Mouse (Mus musculus) spleen, postnatal 14 days (tissue): Measurements from ENCODE around the gene Teddm1a.
A peak's percentile ranks its signal among the peaks of the same experiment; 100 is the strongest.
"Not testable (repeated sequence)": the region's sequence is repeated elsewhere in the genome, so short reads cannot be mapped to it uniquely, and the experiment has no call there.

Experiments used
- DNase-seq, 2 experiments: peaks; one replicate each; pipeline ENCODE4 v3.0.0; 2021 to 2022; ENCODE audit warnings: low spot score in 2 of 2

Gene Teddm1a

DNA sequence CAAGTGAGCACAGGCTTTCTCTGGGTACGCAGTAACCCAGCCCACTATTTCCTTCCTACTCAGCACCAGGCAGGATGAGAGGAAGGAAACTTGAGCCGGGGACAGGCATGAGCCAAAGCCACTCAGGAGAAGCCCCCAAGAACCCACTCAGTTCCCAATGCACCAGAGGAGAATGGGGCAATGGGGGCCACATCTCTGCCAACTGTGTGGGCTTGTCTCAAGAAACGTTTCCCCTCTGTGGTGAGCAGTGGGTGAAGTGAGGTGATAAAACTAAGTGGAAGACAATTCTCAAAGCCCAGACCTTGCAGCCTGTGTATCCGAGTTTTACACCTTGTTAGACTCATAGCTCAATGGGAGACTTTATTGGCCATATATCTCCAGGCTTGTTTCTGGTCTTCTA is at the start of gene Teddm1a:
Teddm1a (plus strand) TSS at position 301 of the 400 bp plus-strand sequence.
- no peak for DNase-seq

DNA sequence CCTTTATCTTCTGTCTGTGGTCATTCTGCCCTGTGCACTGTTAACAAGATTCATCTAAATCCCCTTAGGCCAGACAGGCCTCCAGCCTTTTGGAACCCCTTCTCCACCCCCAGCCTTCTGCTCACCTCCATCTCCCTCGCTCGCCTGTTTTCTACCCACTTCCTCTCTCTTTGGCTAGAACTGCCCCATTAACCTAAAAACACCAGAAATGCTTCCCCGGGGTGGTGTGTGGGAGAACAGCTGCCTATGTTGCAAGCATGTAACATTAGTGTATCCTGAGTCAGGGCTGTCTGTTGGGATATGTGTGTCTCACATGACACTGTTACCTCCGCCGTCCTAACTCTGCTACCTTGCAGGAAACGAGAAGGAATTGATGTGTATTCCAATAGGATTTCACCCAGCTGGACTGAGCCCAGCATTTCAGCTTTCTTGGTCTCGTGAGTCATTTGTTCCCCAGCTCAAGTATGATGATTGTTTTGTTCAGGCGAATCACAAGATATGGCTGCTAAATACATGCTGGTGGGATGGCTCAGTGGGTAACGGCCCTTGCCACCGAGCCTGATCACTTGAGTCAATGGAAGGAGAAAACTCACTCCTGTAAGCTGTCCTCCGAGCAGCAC is 49.3 kb upstream of the Teddm1a start:
- DNase-seq = no peak

DNA sequence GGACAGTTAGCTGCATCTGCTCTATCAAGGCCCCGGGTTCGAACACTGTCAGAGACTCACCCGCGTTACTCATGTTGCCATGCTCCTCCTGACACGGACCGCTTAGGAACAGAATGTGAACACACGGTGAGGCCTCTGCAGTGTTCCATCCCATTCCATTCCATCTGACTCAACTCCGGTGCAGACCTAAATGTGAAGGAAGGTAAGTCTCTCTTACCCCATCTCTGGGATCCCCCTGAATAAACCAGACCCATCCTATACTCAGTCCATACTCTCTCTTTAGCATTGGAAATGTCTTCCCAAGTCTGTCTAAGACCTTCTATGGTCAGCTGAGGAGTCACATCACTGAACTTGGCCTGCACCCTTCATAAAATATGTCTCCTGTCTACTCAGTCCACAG is 47.5 kb upstream of the Teddm1a start, which contains the start of gene Rgsl1:
Rgsl1 (minus strand) TSS at position 101 of the 400 bp plus-strand sequence.
- DNase-seq = no peak

DNA sequence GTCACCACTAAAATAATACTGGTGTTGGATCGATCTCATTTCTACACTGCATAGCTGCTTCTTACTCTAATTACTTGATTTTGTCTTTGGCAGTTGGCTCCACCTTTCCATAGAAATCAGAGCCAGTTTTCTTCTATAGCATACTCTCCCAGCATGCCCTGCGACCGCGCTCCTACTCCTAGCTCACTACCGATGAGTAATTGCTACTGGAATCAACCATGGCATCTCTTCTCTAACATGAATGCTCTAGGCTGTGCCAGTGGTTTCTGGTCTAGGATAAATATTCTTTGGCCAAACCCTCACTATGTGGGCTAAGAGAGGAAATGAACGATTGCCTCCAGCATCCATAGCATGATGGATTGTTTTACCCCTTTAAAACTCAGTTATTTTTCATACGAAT is 45.1 kb upstream of the Teddm1a start:
- no peak for DNase-seq

DNA sequence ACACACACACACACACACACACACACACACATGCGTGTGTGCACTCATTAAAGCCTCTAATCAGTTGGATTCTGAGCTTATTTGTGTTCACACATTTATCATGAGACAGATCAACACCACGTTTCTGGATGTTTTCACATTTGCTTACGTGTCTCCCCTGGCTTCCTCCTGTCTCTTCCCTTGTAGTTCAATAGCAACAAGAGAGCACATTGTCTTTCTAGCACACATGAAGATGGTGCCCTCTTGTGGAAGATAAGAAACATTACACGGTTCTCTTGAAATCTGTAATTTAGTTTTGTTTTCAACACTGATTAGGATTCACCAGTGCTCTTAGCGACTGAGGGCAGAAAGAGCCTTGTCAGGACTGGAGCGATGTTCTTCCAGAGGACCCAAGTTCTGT is 44.7 kb upstream of the Teddm1a start:
- DNase-seq = no peak

DNA sequence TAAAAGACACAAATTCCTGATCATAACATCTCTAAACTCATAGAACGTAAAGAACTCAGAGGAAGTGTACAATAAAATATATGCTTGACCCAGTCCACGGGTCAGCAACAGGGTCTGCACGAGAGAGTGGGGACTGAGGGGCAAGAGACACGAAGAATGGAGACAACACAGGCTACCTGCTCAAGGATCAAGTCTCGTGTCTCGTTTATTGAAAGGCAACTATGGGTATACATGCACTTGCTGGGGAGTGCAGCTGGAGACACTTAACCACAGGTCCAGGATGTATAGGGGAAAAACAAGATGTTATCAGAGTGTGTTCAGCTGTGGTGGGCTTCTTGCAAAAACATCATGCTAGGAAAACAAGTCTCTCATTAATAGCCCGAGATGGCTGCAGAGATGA is 38.8 kb upstream of the Teddm1a start:
- DNase-seq = not testable (repeated sequence)

DNA sequence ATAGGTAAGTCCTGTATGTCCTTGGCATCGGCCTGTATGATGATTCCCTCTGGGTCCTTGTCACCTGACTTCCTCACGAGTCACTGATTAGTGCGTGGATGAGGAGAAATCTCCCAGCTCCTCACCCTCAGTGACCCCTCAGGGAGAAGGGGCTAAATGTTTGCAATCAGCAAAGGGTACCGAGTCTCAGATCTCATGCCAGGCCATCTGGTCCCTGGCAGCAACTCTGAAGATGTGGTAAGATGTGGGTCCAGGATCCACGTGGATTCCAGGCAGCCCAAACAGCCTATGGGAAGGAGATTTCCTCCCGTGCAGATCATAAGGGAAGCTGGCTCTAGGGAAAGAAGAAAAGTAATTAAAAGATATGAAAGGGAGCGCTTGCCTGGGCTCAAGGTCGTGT is 35.6 kb upstream of the Teddm1a start:
- no peak for DNase-seq

DNA sequence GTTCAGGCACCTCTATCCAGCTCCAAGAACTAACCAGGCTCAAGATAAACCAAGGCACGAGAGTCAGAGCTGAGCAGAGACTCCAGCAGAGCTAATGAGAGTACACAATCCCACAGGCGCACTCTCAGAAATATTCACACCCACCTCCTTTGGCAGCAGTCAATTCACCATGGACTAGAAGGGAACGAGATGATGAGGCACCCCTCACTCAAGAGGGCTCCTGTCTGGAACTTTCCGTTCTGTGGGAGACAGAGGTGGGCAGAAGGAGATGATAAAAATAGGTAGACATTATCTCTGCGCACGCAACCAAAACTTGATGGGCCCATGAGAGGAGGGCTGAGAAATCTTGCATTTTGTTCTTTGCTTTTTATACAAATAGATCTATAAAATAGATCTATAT is 17.5 kb upstream of the Teddm1a start, which contains the start of gene Teddm1b:
Teddm1b (plus strand) TSS at position 301 of the 400 bp plus-strand sequence.
- no peak for DNase-seq

DNA sequence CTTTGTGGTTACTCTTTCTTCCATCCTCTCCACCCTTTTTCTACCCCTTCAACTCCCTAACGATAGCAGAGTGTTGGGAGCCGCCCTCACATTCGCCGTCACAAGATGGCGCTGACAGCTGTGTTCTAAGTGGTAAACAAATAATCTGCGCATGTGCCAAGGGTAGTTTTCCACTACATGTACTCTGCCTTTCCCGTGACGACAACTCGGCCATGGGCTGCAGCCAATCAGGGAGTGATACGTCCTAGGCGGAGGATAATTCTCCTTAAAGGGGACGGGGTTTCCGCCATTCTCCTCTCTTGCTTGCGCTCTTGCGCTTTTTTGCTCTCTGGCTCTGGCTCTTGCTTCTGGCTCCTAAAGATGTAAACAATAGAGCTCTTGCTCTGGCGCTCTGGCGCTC is 11.2 kb upstream of the Teddm1a start:
- peak in 1 of 2 experiments; percentile 15 for DNase-seq

DNA sequence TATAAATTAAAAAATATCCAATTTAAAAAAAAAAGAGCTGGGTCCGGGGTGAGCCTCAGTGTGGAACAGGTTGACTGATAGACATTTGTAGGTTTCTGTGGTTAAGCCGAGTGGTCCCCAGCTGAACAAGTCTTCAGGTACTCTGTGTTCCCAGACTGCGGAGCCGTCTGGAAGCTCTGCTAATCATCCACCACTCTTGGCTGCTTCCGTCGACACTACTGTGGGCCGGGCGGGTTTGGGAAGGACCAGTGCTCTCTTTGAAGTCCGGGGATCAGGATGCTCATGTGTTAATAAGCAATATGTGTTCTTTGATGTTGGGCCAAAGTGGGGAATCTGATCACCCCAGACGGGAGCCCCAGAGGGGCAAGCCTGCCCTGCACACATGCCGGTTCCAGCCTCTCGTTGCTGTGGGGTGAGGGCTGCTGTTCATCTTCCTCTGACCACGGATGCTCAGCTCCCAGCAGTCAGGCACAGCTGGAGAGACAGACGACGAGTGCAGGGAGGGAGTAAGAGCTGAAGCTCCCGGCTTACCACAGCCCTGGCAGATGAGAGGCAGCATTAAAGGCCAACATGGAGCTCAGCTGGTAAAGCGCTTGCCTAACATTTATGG is 5.4 kb upstream of the Teddm1a start:
- DNase-seq = no peak

DNA sequence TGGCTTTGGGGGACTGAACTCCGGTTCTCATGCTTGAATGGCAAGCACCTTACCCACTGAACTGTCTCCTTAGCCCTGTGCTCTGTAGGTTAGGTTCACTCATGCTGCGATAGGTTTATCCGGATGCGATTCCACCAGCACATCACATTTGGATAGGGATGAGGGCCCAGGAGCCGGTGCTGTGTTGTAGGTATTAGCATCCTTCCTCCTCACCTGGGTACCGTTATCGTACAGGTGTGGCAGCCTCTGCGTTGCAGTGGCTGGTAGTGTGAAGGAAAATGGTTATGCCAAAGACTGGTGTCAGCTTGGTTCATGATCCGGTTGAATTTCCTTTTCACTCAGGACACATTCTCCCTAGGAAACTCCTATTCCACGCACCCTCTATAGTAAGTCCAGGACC is 1.4 kb upstream of the Teddm1a start:
- DNase-seq = no peak

DNA sequence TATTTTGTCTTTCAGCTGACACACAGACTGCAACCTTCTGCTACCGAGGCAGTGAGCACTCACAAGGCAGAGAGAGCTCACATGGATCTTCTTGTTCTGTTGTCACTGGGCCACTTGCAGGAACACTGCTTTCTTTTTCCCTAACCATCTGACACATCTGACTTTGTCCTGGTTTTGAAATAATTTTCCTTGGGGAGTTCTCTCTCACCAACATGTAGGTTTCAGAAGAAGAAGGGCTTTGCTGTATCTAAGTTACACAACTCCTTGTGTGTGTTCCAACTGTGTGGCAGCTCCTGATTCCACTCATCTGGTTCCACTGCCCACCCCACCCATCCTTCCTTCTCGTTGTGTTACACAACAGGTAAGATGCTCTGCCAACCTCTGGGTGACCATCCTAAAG is 2.2 kb downstream of the Teddm1a start:
- DNase-seq = no peak

DNA sequence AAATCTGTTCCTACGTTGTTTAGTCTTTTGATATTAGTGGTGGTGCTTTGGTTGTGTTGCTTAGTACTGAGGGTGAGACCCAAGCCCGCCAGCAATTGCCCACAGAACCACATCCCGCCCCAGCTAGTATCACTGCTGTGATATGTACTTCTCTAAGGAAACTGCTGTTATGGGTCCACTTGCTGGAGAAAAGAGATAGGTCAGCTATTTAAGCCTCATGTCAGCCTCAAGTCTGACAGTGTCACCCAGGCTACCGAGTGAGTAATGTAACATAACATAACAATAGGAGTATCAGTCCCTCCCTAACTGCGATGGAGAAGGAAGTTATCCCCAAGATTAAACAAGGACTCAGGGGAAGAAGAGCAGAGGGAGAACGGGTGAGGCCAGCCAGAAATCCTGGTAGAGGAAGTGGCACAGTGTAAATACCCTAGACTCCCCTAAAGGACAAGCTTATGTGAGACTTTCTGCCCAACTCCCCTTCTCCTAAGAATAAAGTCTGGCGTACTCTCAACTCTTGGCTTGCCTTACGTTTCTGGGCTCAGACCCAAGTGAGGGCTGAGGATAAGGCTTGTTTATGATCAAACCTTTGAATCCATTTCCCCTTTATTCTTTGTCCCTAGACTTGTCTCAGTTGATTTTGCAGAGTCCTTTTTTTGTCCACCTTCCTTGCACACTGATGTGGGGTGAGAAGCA is 2.8 kb downstream of the Teddm1a start:
- DNase-seq = no peak

DNA sequence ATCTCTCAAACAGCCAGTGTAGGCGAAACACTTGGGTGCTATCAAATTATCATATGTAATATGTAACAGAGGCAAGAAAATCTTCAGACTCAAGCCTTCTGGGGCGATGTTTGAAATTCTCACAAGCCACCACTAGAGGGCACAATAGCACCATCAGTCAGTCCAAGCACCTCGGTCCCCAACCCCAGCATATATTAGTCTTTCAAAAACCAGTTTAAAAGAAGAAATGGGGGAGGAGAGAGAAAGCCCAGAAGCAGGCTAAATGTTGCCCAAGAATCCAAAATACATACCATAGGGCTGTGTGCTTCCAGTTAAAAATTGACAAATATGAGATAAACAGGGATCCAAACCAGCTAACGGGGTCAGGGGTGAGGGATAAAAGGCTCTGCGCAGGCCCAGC is 3.4 kb downstream of the Teddm1a start:
- peak; percentile 33 to 60 for DNase-seq

DNA sequence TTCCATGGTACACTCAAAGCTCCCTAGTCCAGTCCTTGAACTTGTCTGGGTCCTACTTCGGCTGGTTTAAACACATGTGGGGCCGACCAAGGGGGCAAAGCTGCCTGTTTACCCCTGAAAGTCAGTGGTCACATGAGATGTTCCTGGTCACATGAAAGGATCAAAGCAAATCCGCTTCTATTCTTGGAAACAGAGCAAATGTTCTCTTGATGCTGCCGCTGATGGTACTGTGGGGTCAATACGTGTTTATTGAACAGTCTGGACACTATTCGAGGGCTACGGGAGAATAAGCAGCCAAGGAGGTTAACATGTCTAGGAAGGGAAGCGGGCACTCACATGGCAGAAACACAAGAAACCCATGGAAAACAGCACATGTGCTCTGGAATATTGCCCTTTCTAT is 5.7 kb downstream of the Teddm1a start:
- DNase-seq = no peak

DNA sequence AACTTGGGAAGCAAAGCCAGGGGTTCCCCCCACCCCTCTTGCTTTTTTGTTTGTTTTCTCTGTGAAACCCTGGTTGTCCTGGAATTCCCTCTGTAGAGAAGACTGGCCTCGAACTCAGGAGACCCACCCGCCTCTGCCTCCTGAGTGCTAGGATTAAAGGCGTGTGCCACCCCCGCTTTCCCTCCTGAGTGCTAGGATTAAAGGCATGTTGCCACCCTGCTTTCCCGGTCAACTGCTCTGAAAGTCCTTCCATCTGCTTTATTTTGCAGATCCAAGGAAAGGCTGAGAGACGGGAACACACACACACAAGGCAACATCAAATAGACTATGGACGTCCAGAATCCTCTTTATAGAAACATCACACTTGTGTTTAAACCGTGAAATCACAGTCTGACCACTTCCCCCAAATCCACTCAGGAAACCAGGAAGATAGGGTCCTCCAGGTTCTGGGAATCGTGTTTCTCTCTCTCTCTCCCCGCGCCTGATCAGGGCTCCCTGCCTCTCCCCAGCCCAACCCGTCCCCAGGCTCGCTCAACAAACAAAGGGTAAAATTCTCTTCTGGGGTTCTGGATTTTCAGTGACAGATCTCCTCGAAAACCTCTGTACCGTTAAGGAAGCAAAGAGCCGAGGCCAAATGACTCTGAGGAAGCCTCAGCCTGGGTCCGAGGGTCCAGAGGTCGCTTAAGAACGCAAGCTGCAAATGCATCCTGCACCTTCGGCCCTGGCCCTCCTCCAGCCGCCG is 7.6 kb downstream of the Teddm1a start:
- DNase-seq = no peak

DNA sequence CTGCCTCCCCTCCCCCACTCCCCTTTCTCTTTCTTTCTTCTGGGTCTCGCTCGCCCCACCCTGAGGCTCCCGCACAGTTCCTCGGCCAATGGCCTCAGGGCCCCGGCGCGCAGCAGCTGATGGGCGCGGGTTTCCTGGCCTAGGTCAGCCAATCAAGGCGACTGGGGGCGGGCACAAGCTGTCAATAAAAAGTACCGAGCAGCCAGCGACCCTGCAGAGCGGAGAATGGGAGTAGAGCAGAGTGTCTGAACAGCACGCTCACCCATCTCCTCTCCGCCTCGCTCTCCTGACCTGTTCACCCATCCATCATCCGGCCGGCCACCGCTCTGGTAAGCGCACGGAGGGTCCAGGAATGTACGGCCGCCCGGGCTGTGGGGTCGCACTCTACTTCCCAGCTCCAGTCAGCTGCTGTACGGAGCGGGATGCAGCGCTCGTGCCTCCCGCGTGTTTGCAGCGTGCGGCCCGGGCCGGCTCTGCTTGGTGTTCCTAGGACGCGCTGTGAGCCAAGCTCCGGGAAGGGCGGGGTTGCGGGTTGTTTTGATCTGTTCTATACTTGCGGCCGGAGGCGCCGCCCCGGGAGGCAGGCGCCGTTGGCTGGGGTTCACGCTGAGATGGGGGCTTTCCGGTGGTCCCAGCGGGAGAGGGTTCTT is 8.3 kb downstream of the Teddm1a start, which contains the start of the genes Glul and Teddm2:
Glul (plus strand) TSS at position 214 of the 650 bp plus-strand sequence.
Teddm2 (minus strand) TSS at position 498 of the 650 bp plus-strand sequence.
- DNase-seq = peak; percentile 85 to 91

DNA sequence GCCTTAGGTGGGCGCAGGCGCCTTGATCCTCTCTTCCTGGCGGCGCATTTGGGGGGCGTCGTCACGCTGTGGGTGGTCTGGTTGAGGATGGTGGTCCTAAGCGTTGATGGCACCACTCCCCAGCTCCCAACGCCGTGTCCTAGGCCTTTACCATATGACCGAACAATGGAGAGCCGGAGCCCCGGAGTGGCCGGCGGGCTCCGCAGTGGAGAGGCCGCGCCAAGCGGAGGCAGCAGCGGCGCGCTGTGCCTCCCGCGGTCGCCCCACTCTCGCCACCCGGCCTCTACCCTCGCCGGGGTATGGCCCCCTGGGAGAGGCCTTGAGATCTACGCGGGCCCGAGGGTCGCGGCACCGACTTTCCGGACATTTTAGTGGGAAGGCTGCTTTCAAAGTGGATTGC is 8.8 kb downstream of the Teddm1a start:
- DNase-seq = peak in 1 of 2 experiments; percentile 43

DNA sequence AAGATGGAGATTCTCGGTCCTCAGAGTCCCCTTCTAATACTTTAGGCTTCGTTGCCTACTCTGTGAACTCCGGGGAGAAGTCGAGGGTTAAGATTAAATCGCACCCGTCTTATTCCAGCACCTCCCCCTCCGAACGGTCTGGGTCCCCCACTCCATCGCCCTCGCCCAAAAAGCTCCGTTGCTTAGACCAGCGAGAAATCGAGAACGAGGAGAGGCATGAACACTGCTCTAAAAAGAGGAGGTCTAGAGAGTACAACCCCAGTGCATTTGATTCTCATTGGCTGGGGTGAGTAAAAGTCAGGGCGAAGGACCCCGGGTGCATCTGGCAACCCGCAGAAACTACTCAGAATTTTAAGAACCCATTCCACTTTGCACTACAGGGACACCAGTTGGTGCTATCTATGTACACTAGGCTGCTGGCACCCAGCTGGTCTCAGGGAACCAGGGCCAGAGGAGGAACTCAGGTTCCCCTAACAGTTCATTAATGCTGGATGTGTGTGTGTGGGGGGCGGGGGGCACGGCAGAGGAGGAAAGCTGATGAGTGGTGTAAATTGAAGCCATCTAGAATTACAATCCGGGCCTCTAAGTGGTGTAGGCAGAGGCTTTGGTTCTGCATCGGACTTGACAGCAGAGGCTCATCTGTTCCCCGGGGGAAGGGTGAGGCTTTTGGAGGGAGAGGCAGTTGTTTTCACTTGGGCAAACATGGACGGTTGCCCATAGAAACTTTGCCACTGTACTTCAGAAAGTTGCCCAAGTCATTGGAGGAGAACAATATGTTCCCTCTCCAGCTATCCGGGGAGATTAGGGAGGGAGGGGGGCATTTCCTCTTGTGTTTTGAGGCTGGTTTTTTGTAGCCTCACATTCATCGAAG is 9.6 kb downstream of the Teddm1a start:
- no peak for DNase-seq

DNA sequence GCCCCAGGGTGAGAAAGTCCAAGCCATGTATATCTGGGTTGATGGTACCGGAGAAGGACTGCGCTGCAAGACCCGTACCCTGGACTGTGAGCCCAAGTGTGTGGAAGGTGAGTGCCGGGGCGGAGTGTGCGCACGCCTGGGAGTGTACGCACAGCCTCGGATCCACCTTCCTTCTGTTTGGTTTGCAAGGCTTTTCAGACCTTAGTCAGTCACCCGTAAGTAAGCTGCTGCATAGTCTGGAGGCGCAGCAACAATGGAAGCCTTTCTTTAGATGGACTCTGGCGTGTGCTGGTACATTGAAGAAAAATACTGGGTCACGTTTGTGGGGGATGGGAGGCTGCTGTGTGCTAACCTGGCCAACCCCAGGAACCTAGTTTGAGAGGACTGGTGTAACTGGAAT is 11.5 kb downstream of the Teddm1a start:
- DNase-seq = no peak

DNA sequence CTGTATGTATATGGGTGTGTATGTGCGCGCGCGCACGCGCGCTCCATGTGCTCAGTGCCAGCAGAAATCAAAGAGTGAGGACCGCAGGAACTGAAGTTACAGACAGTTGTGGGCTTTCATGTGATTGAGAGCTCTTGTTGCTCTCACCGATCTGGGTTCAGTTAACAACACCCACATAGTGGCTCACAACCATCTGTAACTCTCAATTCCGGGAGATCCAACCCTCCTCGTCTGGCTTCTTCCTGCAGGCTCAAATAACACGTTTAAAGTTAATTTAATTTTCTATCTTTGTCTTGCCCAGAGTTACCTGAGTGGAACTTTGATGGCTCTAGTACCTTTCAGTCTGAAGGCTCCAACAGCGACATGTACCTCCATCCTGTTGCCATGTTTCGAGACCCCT is 12.7 kb downstream of the Teddm1a start:
- no peak for DNase-seq
